Mouse (Mus musculus): ENCODE measurements around the gene Pck2. TPM values are rescaled to one million over a fixed set of nuclear protein-coding genes. Genes with fewer than 3 reads are reported as not detected.

Gene Pck2
- polyA plus RNA-seq, 1 experiment from 2014 or later: 23.3 TPM

Other genes starting within 250 kb of the Pck2 start
- gene Dhrs4, start 61.5 kb upstream of the Pck2 start, polyA plus RNA-seq (2015; fragmentation: Nextera tagmentation; extraction: Ambion mirVana): 43.3 and 48.2 TPM in 2 replicates
- gene Carmil3, start 49.6 kb upstream of the Pck2 start, polyA plus RNA-seq (2015; fragmentation: Nextera tagmentation; extraction: Ambion mirVana): 29.4 and 38.1 TPM in 2 replicates
- 9.9 and 18.0 TPM in 2 replicates for gene Cpne6, start 29.8 kb upstream of the Pck2 start, polyA plus RNA-seq (2015; fragmentation: Nextera tagmentation; extraction: Ambion mirVana)
- not detected in 2 replicates for gene Nrl, start 15.3 kb upstream of the Pck2 start, polyA plus RNA-seq (2015; fragmentation: Nextera tagmentation; extraction: Ambion mirVana)
- 123 and 127 TPM in 2 replicates for gene Dcaf11, start 19.7 kb downstream of the Pck2 start, polyA plus RNA-seq (2015; fragmentation: Nextera tagmentation; extraction: Ambion mirVana)
- gene A730061H03Rik, start 20.1 kb downstream of the Pck2 start, polyA plus RNA-seq (2015; fragmentation: Nextera tagmentation; extraction: Ambion mirVana): 0.63 and 2.3 TPM in 2 replicates
- not detected in 2 replicates for gene Fitm1, start 35.4 kb downstream of the Pck2 start, polyA plus RNA-seq (2015; fragmentation: Nextera tagmentation; extraction: Ambion mirVana)
- 185 and 197 TPM in 2 replicates for gene Psme1, start 37.9 kb downstream of the Pck2 start, polyA plus RNA-seq (2015; fragmentation: Nextera tagmentation; extraction: Ambion mirVana)
- gene Emc9, start 45.0 kb downstream of the Pck2 start, polyA plus RNA-seq (2015; fragmentation: Nextera tagmentation; extraction: Ambion mirVana): 12.9 and 23.4 TPM in 2 replicates
- gene Psme2, start 50.8 kb downstream of the Pck2 start, polyA plus RNA-seq (2015; fragmentation: Nextera tagmentation; extraction: Ambion mirVana): 179 and 182 TPM in 2 replicates
- 16.9 and 22.5 TPM in 2 replicates for gene Rnf31, start 51.4 kb downstream of the Pck2 start, polyA plus RNA-seq (2015; fragmentation: Nextera tagmentation; extraction: Ambion mirVana)
- gene Irf9, start 63.3 kb downstream of the Pck2 start, polyA plus RNA-seq (2015; fragmentation: Nextera tagmentation; extraction: Ambion mirVana): 7.8 and 11.8 TPM in 2 replicates
- gene Rec8, start 77.8 kb downstream of the Pck2 start, polyA plus RNA-seq (2015; fragmentation: Nextera tagmentation; extraction: Ambion mirVana): 9.4 and 11.3 TPM in 2 replicates
- gene Ipo4, start 95.7 kb downstream of the Pck2 start, polyA plus RNA-seq (2015; fragmentation: Nextera tagmentation; extraction: Ambion mirVana): 92.5 and 110 TPM in 2 replicates
- gene Gm49378, start 97.6 kb downstream of the Pck2 start, polyA plus RNA-seq (2015; fragmentation: Nextera tagmentation; extraction: Ambion mirVana): 0.67 and 3.8 TPM in 2 replicates
- 62.1 and 66.2 TPM in 2 replicates for gene Tm9sf1, start 103.5 kb downstream of the Pck2 start, polyA plus RNA-seq (2015; fragmentation: Nextera tagmentation; extraction: Ambion mirVana)
- gene Tssk4, start 109.9 kb downstream of the Pck2 start, polyA plus RNA-seq (2015; fragmentation: Nextera tagmentation; extraction: Ambion mirVana): 0.29 and 0.51 TPM in 2 replicates
- gene Mdp1, start 120.2 kb downstream of the Pck2 start, polyA plus RNA-seq (2015; fragmentation: Nextera tagmentation; extraction: Ambion mirVana): 63.5 and 71.3 TPM in 2 replicates
- 52.5 and 62.6 TPM in 2 replicates for gene Gmpr2, start 131.7 kb downstream of the Pck2 start, polyA plus RNA-seq (2015; fragmentation: Nextera tagmentation; extraction: Ambion mirVana)
- gene Nedd8, start 131.9 kb downstream of the Pck2 start, polyA plus RNA-seq (2015; fragmentation: Nextera tagmentation; extraction: Ambion mirVana): 514 and 544 TPM in 2 replicates
- gene Tinf2, start 141.6 kb downstream of the Pck2 start, polyA plus RNA-seq (2015; fragmentation: Nextera tagmentation; extraction: Ambion mirVana): 31.4 and 32.6 TPM in 2 replicates
- gene Tgm1, start 173.7 kb downstream of the Pck2 start, polyA plus RNA-seq (2015; fragmentation: Nextera tagmentation; extraction: Ambion mirVana): 0.26 and 0.28 TPM in 2 replicates
- 52.6 and 53.3 TPM in 2 replicates for gene Rabggta, start 182.0 kb downstream of the Pck2 start, polyA plus RNA-seq (2015; fragmentation: Nextera tagmentation; extraction: Ambion mirVana)
- gene Dhrs1, start 205.4 kb downstream of the Pck2 start, polyA plus RNA-seq (2015; fragmentation: Nextera tagmentation; extraction: Ambion mirVana): 81.9 and 83.5 TPM in 2 replicates
- gene Nop9, start 205.4 kb downstream of the Pck2 start, polyA plus RNA-seq (2015; fragmentation: Nextera tagmentation; extraction: Ambion mirVana): 36.4 and 46.0 TPM in 2 replicates
- gene Cideb, start 218.2 kb downstream of the Pck2 start, polyA plus RNA-seq (2015; fragmentation: Nextera tagmentation; extraction: Ambion mirVana): 0.21 TPM in 1 of 2 replicates, not detected in the other
- 0.21 and 0.38 TPM in 2 replicates for gene Ltb4r2, start 221.2 kb downstream of the Pck2 start, polyA plus RNA-seq (2015; fragmentation: Nextera tagmentation; extraction: Ambion mirVana)
- gene Ltb4r1, start 225.7 kb downstream of the Pck2 start, polyA plus RNA-seq (2015; fragmentation: Nextera tagmentation; extraction: Ambion mirVana): 0.24 and 0.25 TPM in 2 replicates
- 3.2 and 3.7 TPM in 2 replicates for gene Adcy4, start 243.8 kb downstream of the Pck2 start, polyA plus RNA-seq (2015; fragmentation: Nextera tagmentation; extraction: Ambion mirVana)
- gene Ripk3, start 248.6 kb downstream of the Pck2 start, polyA plus RNA-seq (2015; fragmentation: Nextera tagmentation; extraction: Ambion mirVana): 2.7 and 3.2 TPM in 2 replicates